Mouse (Mus musculus) urinary bladder, postnatal 25 days (tissue): Measurements from ENCODE around the gene Usf3.

ENCODE experiments used
- DNase-seq: peaks from one replicate; pipeline ENCODE4 v3.0.0; 2022; ENCODE audit warnings: low spot score

Gene Usf3

DNA sequence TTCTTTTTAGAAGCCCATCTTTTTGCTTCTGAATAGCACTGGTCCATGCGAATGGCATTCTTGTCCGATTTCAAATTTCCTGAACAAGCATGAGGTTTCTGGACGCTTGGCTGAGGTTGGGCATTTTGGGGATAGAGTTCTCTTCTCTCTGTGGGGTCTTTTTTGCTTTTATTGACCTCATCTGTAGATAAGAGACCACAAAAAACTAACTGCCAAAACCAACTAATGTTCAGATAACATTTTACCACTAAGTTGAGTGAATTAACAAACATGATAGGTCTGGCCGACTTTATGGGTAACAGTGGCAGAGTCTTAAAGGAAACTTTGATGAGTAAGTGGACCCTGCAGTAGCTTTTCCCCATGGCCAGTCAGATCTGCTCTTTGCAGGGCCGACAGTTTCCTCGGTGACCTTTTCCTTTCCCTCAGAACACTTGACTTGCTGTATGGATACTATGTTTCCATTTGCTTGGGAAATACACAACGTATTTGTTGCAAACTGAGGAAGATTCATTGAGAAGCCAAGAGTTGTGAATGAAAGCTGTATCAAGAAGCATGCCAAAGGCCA is 1.0 kb downstream of the Usf3 start:
- DNase-seq: no peak

DNA sequence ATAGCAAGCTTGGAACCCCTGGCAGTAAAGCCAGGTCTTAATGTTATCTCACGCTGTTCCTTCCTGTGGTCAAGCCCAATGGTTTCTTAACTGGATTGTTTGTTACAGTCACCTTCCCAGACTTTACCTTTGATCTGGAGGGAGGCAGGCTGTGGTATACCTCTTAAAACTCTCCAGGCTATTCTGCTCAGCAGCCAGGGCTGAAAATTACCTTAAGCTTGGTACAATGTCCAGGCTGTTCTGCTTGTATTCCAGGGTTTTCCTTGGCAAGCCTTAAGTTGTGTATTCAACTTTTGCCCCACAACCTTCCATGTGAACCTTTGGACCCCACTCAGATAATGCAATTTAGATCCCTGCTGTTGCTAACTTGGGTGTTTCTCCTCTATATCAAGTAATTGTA is 2.0 kb downstream of the Usf3 start:
- no peak for DNase-seq

DNA sequence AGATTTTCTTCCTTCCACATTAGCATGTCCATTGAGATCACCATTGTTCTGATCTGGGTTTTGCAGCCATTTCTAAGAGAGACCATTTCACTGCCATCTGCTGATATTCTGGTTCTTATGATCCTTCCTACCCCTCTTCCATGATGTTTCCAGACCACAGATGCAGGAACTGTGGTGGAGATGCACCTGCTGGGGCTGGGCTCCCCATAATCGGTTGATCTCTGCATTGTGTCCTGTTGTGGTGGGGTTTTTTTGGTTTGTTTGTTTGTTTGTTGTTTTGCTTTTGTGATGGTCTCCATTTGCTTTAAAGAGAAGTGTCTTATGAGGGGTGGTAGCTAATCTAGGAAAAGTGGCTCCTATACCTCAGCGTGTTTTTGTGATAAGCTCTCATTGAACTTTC is 3.5 kb downstream of the Usf3 start:
- DNase-seq: no peak

DNA sequence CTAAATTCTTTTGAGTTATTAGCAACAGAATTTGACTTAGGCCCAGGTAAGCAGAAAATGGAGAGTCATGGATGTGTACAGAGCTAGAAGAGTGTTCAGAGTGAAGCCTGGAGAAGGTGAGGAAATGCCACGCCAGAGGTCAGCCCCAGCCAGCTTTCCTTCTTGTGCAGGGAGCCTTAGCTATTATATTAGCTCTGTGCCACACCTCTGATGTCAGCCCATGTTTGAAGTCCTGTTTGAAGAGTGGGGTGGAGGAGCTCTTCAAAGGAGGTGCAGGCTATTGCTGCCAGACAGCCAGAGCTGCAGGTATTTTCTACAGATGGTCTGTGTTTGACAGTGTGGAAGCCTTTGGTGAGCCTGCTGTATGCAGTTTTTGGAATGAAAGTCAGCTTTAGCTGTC is 5.5 kb downstream of the Usf3 start:
- DNase-seq: no peak

DNA sequence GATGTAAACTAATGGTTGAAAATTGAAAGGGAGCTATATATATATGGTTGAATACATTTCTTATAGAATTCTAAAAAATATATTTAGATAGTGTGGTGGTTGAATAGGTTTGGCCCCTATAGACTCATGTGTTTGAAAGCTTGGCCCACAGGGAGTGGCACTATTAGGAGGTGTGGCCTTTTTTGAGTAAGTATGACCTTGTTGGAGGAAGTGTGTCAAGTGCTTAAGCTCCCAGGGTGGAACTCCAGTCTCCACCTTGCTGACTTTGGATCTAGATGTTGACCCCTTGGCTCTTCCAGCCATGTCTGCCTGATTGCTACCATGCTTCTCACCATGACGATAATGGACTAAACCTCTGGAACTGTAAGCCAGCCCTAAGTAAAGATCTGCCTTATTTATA is 9.6 kb downstream of the Usf3 start:
- DNase-seq: no peak

DNA sequence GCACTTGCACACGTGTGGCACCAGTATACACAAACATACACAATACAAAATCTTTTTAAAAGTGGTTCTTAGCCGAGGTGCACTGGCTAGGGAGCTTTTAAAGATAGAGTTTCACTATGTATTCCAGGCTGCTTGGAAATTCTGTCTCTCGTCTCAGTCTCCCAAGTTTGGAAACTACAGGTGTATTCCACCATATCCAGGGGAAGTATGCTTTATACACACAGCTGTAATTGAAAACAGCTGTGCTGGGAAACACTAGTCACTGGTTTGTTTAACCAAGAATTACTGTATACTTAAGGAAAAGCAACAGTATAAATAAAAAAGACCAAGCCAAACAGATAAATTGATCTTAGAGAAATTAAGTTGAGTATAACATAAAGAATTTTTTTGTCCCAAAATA is 11.7 kb downstream of the Usf3 start:
- no peak for DNase-seq

DNA sequence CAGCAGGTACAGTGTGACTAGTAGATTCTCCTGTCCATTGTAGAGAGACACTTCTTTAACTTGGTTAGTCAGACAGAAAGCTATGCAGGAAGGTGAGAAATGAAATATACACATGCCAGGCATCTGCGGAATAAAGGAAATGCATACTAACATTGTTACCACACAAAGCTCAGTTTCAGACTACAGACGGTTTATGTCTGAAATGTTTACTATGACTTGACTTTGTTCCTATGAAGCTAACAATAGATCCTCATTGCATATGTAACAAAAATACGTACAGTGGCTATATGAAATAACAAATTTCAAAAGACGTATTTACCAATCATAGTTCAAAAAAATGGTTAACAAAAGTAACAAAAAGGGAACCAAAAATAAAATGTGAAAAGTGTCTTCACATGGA is 14.1 kb downstream of the Usf3 start:
- no peak for DNase-seq

DNA sequence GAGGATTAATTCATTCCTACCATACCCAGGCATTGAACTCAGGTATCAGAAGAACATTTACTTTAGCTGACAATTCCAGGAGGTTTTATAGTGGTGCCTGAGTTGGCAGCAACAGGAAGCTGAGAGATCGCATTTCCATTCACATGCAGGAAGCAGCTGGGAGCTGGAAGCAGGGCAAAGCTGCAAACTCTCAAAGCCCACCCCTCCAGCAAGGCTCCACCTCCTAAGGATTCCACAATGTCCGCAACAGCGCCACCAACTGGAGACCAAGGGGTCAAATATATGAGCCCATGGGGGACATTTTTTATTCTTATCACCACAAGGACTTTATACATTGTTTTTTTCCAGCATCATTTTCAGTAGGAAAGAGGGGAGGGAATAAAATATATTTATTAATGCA is 15.7 kb downstream of the Usf3 start:
- DNase-seq: no peak

DNA sequence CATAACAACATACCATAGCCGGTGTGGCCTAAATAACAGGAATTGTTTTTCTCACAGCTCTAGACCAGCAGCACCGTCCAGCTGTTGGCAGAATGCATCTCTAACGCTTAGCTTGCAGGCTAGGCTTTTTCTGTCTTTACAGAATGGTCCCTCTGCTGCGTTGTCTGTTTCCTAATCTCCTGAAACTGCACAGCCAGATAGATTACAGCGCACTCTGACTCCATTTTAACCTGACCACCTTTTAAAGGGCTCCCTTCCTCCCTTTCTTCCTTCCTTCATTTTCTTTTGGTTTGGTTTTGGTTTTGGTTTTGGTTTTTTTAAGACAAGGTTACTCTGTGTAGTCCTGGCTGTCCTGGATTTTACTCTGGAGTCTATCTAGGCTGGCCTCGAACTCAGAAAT is 17.0 kb downstream of the Usf3 start:
- no peak for DNase-seq

DNA sequence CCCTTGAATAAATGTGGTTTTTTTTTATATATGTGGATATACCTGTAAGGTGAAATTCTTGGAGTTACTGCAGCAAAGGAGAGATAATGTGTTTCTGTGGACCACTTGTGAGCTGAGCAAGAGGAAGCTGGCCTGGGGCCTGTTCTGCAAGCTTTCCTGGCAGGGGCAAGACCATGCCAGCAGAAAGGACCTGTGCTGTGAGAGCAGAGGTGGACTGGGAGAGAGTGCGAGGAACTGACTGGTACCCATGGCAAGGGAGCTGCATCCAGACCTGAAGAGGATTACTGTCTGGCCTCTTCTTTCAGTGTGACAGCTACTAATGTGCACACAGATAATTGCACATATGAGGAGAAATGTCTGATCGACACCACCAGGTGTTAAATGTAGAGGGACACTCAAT is 17.9 kb downstream of the Usf3 start:
- DNase-seq: no peak

DNA sequence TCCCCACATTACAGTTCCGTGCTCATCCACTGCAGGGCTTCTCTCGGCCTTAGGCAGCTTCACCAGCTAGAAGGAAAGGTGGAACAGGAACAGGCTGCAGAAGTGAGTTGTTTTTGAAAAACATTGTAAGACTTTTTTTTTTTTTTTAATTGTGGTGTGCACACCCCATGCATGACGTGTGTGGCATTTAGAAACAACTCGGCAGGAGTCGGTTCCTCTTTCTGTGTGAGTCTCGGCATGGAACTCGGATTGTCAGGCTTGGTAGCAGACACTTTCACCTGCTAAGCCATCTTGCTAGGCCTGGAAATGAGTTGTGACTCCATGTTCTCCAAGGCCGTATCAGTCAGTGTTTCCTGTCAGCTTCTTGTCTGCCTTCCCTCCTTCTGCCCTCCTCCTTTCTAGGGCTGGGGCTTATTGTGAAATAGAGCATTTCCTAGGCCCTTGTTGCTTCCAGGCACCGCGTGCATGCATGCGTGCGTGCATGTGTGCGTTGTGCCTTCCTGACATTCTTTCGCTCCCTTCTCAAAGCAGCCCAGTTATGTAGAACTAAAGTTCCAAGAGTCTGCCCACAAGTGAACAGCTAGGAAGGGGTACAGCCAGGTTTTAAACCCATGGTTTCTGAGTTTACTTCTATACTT is 26.1 kb downstream of the Usf3 start:
- no peak for DNase-seq

DNA sequence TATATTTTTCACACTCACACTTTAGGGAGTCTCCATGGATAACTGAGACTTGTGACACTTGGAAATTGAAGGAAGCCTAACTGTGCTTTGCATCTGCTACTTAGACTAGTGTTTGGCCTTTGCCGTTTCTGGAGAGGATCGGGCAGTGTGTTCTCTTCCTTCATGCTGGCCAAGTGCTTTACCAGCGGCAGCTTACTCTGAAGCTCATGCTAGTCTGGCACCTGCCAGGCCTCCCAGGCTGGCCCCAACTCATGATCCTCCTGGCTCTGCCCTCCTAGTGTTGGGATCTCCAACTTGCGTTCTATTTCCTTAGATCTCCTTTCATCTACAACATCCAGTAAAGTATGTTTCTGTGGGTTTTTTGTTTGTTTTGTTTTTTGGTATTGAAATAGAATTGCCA is 27.1 kb downstream of the Usf3 start:
- DNase-seq: no peak

DNA sequence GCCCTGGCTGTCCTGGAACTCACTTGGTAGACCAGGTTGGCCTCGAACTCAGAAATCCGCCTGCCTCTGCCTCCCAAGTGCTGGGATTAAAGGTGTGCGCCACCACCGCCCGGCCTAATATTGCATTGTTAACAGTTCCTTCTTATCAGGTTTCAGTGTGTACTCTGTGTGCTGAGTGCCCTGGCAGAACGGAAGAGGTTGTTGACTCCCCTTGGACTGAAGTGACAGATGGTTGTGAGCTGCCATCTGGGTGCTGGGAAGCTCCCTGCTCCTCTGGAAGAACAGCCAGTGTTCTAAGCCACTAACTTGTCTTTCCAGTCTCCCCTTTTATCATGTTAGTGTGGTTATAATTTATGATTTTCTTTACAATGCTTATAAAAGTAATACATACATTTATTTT is 31.3 kb downstream of the Usf3 start:
- no peak for DNase-seq

DNA sequence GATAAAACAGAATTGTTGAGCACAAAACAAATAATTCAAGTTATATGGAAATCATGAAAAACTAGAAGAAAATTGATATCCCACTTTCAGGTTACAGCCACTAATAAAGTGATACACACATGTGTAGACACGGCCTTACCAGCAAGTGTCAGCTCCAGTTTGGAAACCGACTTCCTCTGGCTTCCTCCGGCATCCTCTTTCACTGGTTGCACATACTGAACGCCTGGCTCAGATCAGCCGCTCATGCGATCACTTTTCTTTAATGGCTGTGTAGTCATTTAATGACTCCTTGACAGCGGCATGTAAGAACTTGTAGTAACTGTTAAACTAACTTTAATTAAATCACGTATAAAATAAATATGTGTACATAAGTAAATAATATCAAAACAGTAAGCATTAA is 32.9 kb downstream of the Usf3 start:
- no peak for DNase-seq

DNA sequence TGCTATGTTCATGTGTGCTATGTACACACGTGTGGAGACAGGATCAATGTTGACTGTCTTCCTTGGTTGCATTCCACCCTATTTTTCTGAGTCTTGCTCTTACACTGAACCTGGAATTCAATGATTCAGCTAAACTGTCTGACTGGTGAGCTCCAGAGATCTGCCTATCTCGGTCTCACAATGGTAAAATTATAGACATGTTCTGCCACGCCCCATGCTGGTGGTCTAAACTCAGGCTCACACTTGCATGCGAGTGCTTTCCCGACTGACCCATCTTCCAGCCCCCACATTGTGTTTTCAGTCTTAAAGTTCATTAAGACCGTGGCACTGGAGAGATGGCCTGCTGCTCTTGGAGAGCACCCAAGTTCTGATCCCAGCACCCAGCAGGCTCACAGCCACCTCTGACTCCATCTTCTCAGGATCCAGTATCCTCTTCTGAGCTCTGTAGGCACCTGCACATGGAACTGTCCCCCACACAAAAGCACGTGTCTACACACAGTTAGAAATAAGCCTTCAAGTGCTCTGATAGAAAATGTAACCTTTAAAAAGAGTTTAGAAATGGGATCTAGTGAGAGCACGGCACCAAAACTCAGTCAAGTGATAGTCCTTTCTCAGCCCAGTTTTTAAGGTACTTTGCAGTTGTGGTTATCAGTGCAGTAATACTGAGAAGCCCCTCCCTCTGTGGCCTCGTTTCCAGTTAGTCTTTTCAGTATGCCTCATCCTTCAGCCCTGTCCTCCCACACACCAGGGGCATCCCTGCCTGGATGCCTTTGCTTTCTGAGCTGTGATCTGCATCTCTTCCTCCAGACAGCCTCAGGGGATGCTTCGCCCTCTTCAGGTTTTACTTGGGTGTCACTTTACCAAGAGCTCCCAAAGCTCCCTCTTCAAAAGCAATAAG is 37.4 kb downstream of the Usf3 start:
- no peak for DNase-seq

DNA sequence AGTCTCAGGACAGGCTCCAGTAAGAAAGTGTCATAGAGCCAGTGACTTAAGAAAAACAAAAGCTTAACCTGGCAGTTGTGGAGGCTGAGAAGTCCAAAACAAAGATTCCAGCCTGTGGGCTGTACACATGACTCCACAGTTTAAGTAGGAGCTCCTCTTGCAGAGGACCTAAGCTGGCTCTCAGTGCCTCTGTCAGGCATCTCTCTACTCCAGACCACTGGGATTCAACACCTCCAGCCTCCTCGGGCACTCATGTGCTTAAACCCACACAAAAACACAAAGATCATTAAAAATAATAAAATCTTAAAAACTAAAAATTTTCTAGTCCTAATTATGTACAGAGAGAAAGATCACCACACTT is 38.0 kb downstream of the Usf3 start:
- no peak for DNase-seq

DNA sequence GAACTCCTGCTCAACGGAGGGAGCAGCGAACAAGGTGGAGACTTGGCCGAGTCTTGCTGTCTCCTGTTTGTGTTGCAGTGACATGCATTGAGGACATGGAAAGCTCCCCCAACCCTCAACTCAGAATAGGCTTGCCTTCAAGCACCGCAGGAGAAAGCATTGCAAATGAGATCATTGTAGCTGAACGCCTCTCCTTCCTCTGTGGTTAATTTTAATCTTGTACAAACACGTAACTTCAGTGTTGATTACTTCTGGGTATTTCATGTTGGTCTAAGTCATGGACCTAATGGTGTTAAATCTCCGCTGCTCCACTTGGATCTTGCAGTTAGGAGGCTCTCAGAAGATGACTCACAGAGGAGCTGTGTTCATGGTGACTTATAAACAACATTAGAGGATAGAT is 39.7 kb downstream of the Usf3 start:
- DNase-seq: no peak

DNA sequence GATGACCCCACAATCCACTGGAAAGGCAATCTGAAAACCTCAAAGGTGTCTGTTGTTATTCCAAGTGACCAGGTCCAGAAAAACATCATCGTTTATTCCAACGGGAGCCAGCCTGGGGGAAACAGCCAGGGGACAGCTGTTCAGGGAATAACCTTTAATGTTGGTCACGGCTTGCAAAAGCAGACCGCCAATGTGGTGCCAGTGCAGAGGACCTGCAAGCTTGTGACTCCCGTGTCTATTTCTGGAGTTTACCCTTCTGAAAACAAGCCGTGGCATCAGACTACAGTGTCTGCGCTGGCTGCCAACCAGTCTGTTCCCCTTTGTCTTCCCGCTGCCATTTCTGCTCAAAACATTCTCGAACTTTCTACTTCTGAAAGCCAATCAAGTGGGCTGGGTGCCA is 42.5 kb downstream of the Usf3 start:
- DNase-seq: no peak

DNA sequence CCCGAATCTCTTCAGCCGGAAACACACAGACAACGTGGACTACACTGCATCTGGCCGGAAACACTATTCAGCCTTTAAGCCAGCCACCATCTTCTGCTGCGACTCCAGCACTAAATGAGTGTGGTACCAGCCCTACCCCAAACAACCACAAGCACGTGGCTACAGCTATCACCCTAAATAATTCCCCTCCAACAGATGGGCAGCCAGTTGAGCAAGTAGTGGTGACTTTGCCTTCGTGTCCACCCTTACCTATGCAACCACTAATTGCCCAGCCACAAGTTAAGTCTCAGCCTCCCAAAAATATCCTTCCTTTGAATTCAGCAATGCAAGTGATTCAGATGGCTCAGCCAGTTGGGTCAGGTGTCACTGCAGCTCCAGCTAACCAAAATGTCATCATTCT is 43.4 kb downstream of the Usf3 start:
- DNase-seq: no peak

DNA sequence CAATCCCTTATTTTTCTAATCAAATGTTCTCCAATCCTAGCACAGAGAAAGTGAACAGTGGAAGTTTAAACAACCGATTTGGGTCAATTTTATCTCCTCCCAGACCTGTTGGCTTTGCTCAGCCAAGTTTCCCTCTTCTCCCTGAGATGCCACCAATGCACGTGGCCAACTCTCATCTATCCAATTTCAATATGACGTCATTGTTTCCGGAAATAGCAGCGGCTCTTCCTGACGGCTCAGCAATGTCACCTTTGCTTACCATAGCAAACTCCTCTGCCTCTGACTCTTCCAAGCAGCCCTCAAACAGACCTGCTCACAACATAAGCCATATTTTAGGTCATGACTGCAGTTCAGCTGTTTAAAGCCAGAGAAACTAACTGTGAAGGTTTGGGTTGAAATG is 48.4 kb downstream of the Usf3 start:
- no peak for DNase-seq

DNA sequence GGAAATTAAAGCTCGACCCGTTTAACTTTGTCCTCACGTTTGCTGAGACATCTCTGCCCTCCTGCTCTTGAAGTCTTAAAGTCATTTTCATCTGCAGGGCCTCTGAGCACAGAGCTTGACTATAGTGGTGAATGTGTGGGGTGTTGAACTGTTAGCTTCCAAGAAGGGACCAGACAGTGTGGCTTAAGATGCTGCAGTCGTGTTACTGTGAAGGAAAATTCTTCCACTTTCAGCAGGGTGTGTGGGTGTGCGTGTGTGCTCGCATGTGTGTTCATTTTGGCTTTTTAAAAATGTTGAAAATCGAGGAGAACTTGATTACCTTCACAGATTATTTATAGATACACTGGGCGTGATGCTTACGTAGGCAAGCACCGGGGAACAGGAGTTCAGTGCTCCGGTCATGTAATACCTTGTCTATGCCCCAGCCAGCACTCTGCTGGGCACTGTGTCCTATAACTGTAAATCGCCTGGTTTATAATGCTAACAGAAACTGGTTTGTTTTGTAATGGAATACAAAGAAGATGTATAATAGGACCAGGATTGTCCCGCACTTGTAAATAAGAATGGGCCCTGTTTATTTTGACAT is 53.8 kb downstream of the Usf3 start:
- DNase-seq: no peak

DNA sequence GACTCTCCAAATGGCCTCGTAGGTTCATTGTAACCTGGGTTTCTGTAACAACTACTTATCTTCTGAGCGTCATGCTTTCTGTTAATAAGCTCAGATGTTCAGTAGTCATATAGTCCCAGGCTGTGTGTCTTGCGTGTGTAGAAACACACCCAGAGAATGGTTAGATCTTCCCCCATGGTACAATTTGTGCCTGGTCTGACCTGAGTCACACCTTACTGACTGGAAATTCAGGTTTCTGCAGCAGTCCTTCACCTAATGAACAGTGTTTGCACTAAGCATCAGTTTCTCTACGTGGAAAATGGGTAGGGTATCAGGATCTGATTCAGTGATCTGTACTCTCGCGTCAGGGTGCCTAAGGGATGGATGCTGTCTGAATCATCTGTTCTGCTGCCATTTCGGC is 60.0 kb downstream of the Usf3 start:
- DNase-seq: no peak

DNA sequence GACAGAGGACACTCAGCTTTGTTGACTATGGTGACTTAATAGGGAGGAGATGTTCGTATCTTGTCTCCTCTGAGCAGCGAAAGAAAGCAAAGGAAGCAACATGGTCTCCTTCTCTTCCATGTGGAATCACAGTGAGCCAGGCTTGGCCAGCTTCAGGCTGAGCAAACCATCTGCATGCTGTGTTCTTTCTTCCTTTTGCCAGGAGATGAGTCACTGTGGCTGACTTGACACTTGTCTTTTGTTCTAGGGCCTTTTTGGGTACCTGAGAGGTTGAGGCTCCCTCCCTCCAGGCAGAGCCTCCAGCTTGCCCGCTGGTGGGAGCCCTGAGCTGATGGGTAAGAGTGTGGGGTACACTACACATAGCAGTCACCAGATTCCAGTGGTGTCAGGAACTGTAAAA is 64.8 kb downstream of the Usf3 start:
- DNase-seq: no peak
